Mouse (Mus musculus): ENCODE results near the gene Gas2l1.
A peak's percentile ranks its signal among the peaks of the same experiment; 100 is the strongest.
"Not testable (repeated sequence)": the region's sequence is repeated elsewhere in the genome, so short reads cannot be mapped to it uniquely, and the experiment has no call there.

Gene Gas2l1

GRCm38 (mm10) chr11:5065056-5065821 lies at the start of gene Gas2l1:
Gas2l1 (minus strand) TSS chr11:5065327.
- DNase-seq = peak; percentile 47 to 67

- DNase-seq = no peak
Measured at GRCm38 (mm10) chr11:5113645-5114044, 48.5 kb upstream of the Gas2l1 start.

GRCm38 (mm10) chr11:5109441-5109840 lies 44.3 kb upstream of the Gas2l1 start:
- DNase-seq = no peak

GRCm38 (mm10) chr11:5103986-5104509 lies 38.9 kb upstream of the Gas2l1 start:
- DNase-seq = no peak

- no peak for DNase-seq
Measured at GRCm38 (mm10) chr11:5102384-5102783, 37.3 kb upstream of the Gas2l1 start.

GRCm38 (mm10) chr11:5101641-5102040 lies 36.5 kb upstream of the Gas2l1 start:
- no peak for DNase-seq

GRCm38 (mm10) chr11:5100801-5101200 lies 35.7 kb upstream of the Gas2l1 start:
- DNase-seq = no peak

GRCm38 (mm10) chr11:5100283-5100682 lies 35.2 kb upstream of the Gas2l1 start:
- DNase-seq = no peak

- DNase-seq = peak; percentile 74 to 80
Measured at GRCm38 (mm10) chr11:5099576-5100183, 34.6 kb upstream of the Gas2l1 start.

GRCm38 (mm10) chr11:5098736-5099542 lies 33.8 kb upstream of the Gas2l1 start, which contains the start of the genes Rhbdd3 and Ewsr1:
Rhbdd3 (plus strand) TSS chr11:5098926.
Ewsr1 (minus strand) TSS chr11:5099266.
- peak; percentile 97 to 99 for DNase-seq

- peak in 1 of 2 experiments; percentile 38 for DNase-seq
Measured at GRCm38 (mm10) chr11:5098035-5098735, 33.1 kb upstream of the Gas2l1 start.

GRCm38 (mm10) chr11:5096480-5097020 lies 31.4 kb upstream of the Gas2l1 start:
- DNase-seq = no peak

- DNase-seq = no peak
Measured at GRCm38 (mm10) chr11:5095877-5096276, 30.8 kb upstream of the Gas2l1 start.

GRCm38 (mm10) chr11:5091706-5092105 lies 26.6 kb upstream of the Gas2l1 start:
- DNase-seq = no peak

- no peak for DNase-seq
Measured at GRCm38 (mm10) chr11:5089147-5089546, 24.0 kb upstream of the Gas2l1 start.

GRCm38 (mm10) chr11:5076843-5077242 lies 11.7 kb upstream of the Gas2l1 start:
- DNase-seq = not testable (repeated sequence)

GRCm38 (mm10) chr11:5075760-5076159 lies 10.6 kb upstream of the Gas2l1 start:
- DNase-seq = no peak

GRCm38 (mm10) chr11:5074882-5075281 lies 9.8 kb upstream of the Gas2l1 start:
- DNase-seq = no peak

- no peak for DNase-seq
Measured at GRCm38 (mm10) chr11:5068126-5068971, 3.2 kb upstream of the Gas2l1 start.

- DNase-seq = no peak
Measured at GRCm38 (mm10) chr11:5067063-5067462, 1.9 kb upstream of the Gas2l1 start.
